Comparison of ENCODE assay signal across 23 mouse cellular contexts in genomic region chr3:143862531-143862930, GRCm38 (mm10).
A peak's percentile ranks its signal among the peaks of the same experiment; 100 is the strongest.
DNase-seq lines count a peak whose midpoint lies in the region; ATAC-seq and TF ChIP-seq lines count a peak whose summit lies in the region.
"Had no signal": no experiment of that assay in that cellular context is flagged by ENCODE, and none has a peak within 500 bp of the region (broad histone marks: within the 10 kb centered on the region; RNA-seq: fewer than 3 reads in every experiment).

No protein-coding gene starts in this region.

- 0 out of 2 replicates have a peak overlapping the region, but pooled peaks have one; percentile 7 for H3K4me2 ChIP-seq in kidney, embryonic 16.5 days (replicated peaks; ENCODE audit: low read depth, low read length)
- 0 out of 2 replicates have a peak overlapping the region, but pooled peaks have one; percentile 1 for H3K4me2 ChIP-seq in neural tube, embryonic 13.5 days
- H3K4me2 ChIP-seq: forebrain, embryonic 15.5 days; hindbrain, embryonic 14.5 days; liver, embryonic 12.5 days; midbrain, embryonic 15.5 days had no signal

- ATAC-seq in kidney, embryonic 16.5 days (ENCODE audit: low FRiP score, low TSS enrichment): peak; percentile 12; the same call in 1 of the 2 replicates
- ATAC-seq in neural tube, embryonic 13.5 days (ENCODE audit: low read depth): no peak
- ATAC-seq: forebrain, embryonic 15.5 days; inflammation-experienced regulatory T-cells, adult 6 months; liver, embryonic 12.5 days; midbrain, embryonic 15.5 days had no signal

- no peak for TF ChIP-seq POLR2A in kidney, adult 2 months (IDR thresholded peaks at IDR 0.05; ENCODE audit: low read depth, low read length)

- DNase-seq in heart, adult 11 months: peak; percentile 64
- DNase-seq in heart, adult 9 months (ENCODE audit: low spot score in 2 of 2): no peak
- DNase-seq in kidney, adult 2 months: no peak
- DNase-seq in neural tube, embryonic 10.5 days (ENCODE audit: extremely low spot score, low spot score): no peak
- no peak for DNase-seq in gastrocnemius, adult 8-10 months (ENCODE audit: low spot score in 2 of 2)
- DNase-seq: cerebellum, adult 9-10 months; gastrocnemius, postnatal 25 days; heart, adult 2 months; layer of hippocampus, adult 9-11 months; left cerebral cortex, postnatal 4 days; lung, adult 18-20 months; right cerebral cortex, postnatal 14 days; thymus, adult 2 months; thymus, postnatal 4 days had no signal

- H3K27me3 ChIP-seq in kidney, embryonic 16.5 days (ENCODE audit: insufficient read depth, low read length): no peaks in the 10 kb centered on the region
- no peaks in the 10 kb centered on the region for H3K27me3 ChIP-seq in kidney, adult 2 months (replicated peaks; ENCODE audit: control insufficient read depth, insufficient read depth, low read length)
- H3K27me3 ChIP-seq in neural tube, embryonic 13.5 days: no peaks in the 10 kb centered on the region
- H3K27me3 ChIP-seq: forebrain, embryonic 15.5 days; liver, embryonic 12.5 days; midbrain, embryonic 15.5 days had no signal

- no peak overlapping the region for H3K27ac ChIP-seq in kidney, embryonic 16.5 days (ENCODE audit: low read length)
- H3K27ac ChIP-seq in kidney, adult 2 months (ENCODE audit: insufficient read depth, low read depth, low read length): no peak overlapping the region
- 0 out of 2 replicates have a peak overlapping the region, but pooled peaks have one; percentile 19 for H3K27ac ChIP-seq in neural tube, embryonic 13.5 days (replicated peaks)
- H3K27ac ChIP-seq: embryonic facial prominence, embryonic 10.5 days; forebrain, embryonic 15.5 days; heart, adult 2 months; hindbrain, embryonic 14.5 days; liver, embryonic 12.5 days; midbrain, embryonic 15.5 days; stomach, postnatal 0 days had no signal

- WGBS in kidney, embryonic 16.5 days: 17% methylated on average over 11 of the region's 11 CpGs
- 45% methylated on average over 11 of the region's 11 CpGs for WGBS in kidney, adult 2 months
- 57% methylated on average over 11 of the region's 11 CpGs for WGBS in neural tube, embryonic 13.5 days

- H3K4me1 ChIP-seq in kidney, embryonic 16.5 days (ENCODE audit: insufficient read depth, low read length): peaks cover 17% of the 10 kb centered on the region; the same call in 1 of the 2 replicates
- H3K4me1 ChIP-seq in kidney, adult 2 months (ENCODE audit: control insufficient read depth, insufficient read depth, low read length): no peaks in the 10 kb centered on the region
- H3K4me1 ChIP-seq in neural tube, embryonic 13.5 days (replicated peaks): peaks cover 36% of the 10 kb centered on the region
- H3K4me1 ChIP-seq: liver, embryonic 12.5 days; midbrain, embryonic 15.5 days had no signal

- no peaks in the 10 kb centered on the region for H3K36me3 ChIP-seq in kidney, embryonic 16.5 days (ENCODE audit: insufficient read depth, low read length)
- no peaks in the 10 kb centered on the region for H3K36me3 ChIP-seq in kidney, adult 2 months (ENCODE audit: control insufficient read depth, insufficient read depth, low read length)
- H3K36me3 ChIP-seq in neural tube, embryonic 13.5 days: no peaks in the 10 kb centered on the region
- H3K36me3 ChIP-seq: embryonic facial prominence, embryonic 10.5 days; forebrain, embryonic 15.5 days; liver, embryonic 12.5 days; midbrain, embryonic 15.5 days had no signal

- H3K9me3 ChIP-seq in kidney, embryonic 16.5 days (ENCODE audit: low read length): no peaks in the 10 kb centered on the region
- no peaks in the 10 kb centered on the region for H3K9me3 ChIP-seq in neural tube, embryonic 13.5 days
- H3K9me3 ChIP-seq: embryonic facial prominence, embryonic 10.5 days; forebrain, embryonic 15.5 days; liver, embryonic 12.5 days; midbrain, embryonic 15.5 days had no signal

- H3K9ac ChIP-seq in kidney, embryonic 16.5 days (replicated peaks; ENCODE audit: low read length): no peak overlapping the region
- H3K9ac ChIP-seq in neural tube, embryonic 13.5 days: no peak overlapping the region
- H3K9ac ChIP-seq: forebrain, embryonic 15.5 days; hindbrain, embryonic 14.5 days; liver, embryonic 12.5 days; midbrain, embryonic 15.5 days had no signal

- no peak for TF ChIP-seq CTCF in kidney, adult 2 months (conservative IDR thresholded peaks at IDR 0.05; ENCODE audit: insufficient read depth, insufficient read length, low read depth, low read length)

- H3K4me3 ChIP-seq in kidney, embryonic 16.5 days (ENCODE audit: low read length): no peak overlapping the region
- no peak overlapping the region for H3K4me3 ChIP-seq in kidney, adult 2 months (ENCODE audit: insufficient read depth, low read depth, low read length)
- H3K4me3 ChIP-seq in neural tube, embryonic 13.5 days: no peak overlapping the region
- H3K4me3 ChIP-seq: embryonic facial prominence, embryonic 10.5 days; forebrain, embryonic 15.5 days; heart, adult 2 months; liver, embryonic 12.5 days; midbrain, embryonic 15.5 days had no signal
